Mouse (Mus musculus) layer of hippocampus, postnatal 25 days (tissue): Measurements from ENCODE around the gene Cmtm5. TPM values are rescaled to one million over a fixed set of nuclear protein-coding genes. Genes with fewer than 3 reads are reported as not detected.

Experiments used
- DNase-seq, 2 experiments: peaks; one replicate each; pipeline ENCODE4 v3.0.0; 2022; ENCODE audit warnings: mixed read lengths in 2 of 2, low spot score in 1 of 2; ENCODE audit errors: extremely low spot score in 1 of 2
- total RNA-seq, 2 experiments: library from RNA; stranded (reverse); gene quantifications; 2 replicates each; pipeline ENCODE4 v1.2.3; 2021

Cmtm5 gene
- total RNA-seq = 10 to 100 TPM; 75.4 to 89.3 TPM

GRCm38 (mm10) chr14:54935904-54936830 lies at the start of gene Cmtm5:
TSS of gene Cmtm5 (plus strand) at chr14:54936261.
- peak; percentile 24 to 53 for DNase-seq

GRCm38 (mm10) chr14:54892200-54892599 lies 43.9 kb upstream of the Cmtm5 start, which contains the start of gene Pabpn1:
TSS of gene Pabpn1 (plus strand) at chr14:54892500.
- no peak for DNase-seq

- peak; percentile 91 to 97 for DNase-seq
Measured at GRCm38 (mm10) chr14:54893651-54894181, 42.3 kb upstream of the Cmtm5 start.

- DNase-seq = peak in 1 of 2 experiments; percentile 47
Measured at GRCm38 (mm10) chr14:54894296-54895151, 41.5 kb upstream of the Cmtm5 start.

GRCm38 (mm10) chr14:54897445-54897844 lies 38.6 kb upstream of the Cmtm5 start:
- DNase-seq = no peak

- DNase-seq = peak in 1 of 2 experiments; percentile 66
Measured at GRCm38 (mm10) chr14:54900383-54900782, 35.7 kb upstream of the Cmtm5 start.

GRCm38 (mm10) chr14:54903641-54904040 lies 32.4 kb upstream of the Cmtm5 start:
- DNase-seq = no peak

GRCm38 (mm10) chr14:54908682-54909081 lies 27.4 kb upstream of the Cmtm5 start:
- DNase-seq = no peak

- no peak for DNase-seq
Measured at GRCm38 (mm10) chr14:54912109-54912850, 23.8 kb upstream of the Cmtm5 start.

- DNase-seq = peak; percentile 76 to 83
Measured at GRCm38 (mm10) chr14:54912886-54913285, 23.2 kb upstream of the Cmtm5 start, which contains the start of gene Slc22a17. TSS of gene Slc22a17 (minus strand) at chr14:54913132.

GRCm38 (mm10) chr14:54913343-54913742 lies 22.7 kb upstream of the Cmtm5 start:
- no peak for DNase-seq

GRCm38 (mm10) chr14:54920076-54920685 lies 15.9 kb upstream of the Cmtm5 start:
- DNase-seq = no peak

- DNase-seq = no peak
Measured at GRCm38 (mm10) chr14:54924641-54925348, 11.3 kb upstream of the Cmtm5 start.

GRCm38 (mm10) chr14:54925349-54926342 lies 10.4 kb upstream of the Cmtm5 start, which contains the start of gene Efs:
TSS of gene Efs (minus strand) at chr14:54926126.
- DNase-seq = peak in 1 of 2 experiments; percentile 35

GRCm38 (mm10) chr14:54926401-54927158 lies 9.5 kb upstream of the Cmtm5 start:
- DNase-seq = peak; percentile 33 to 37

GRCm38 (mm10) chr14:54927296-54927695 lies 8.8 kb upstream of the Cmtm5 start:
- no peak for DNase-seq

GRCm38 (mm10) chr14:54929801-54930200 lies 6.3 kb upstream of the Cmtm5 start:
- DNase-seq = no peak
